Mouse (Mus musculus): ENCODE measurements around the gene Arpc1a. TPM values are rescaled to one million over a fixed set of nuclear protein-coding genes. Genes with fewer than 3 reads are reported as not detected.

Gene Arpc1a
- total RNA-seq, 2 experiments from 2014 or later: 226 to 230 TPM

- peak; percentile 96 to 98 for DNase-seq (ENCODE audit: low spot score in 2 of 2)
Observed at GRCm38 (mm10) chr5:145139571-145140519, 56.2 kb downstream of the Arpc1a start, which contains the start of the genes Pdap1 and Bud31. Gene Pdap1 (minus strand): TSS chr5:145140238. Gene Bud31 (plus strand): TSS chr5:145140362.

- DNase-seq (ENCODE audit: low spot score in 2 of 2): no peak
Observed at GRCm38 (mm10) chr5:145140611-145141010, 57.0 kb downstream of the Arpc1a start.

GRCm38 (mm10) chr5:145147748-145148147, 64.1 kb downstream of the Arpc1a start:
- DNase-seq (ENCODE audit: low spot score in 2 of 2): no peak

GRCm38 (mm10) chr5:145149294-145149693, 65.7 kb downstream of the Arpc1a start:
- DNase-seq (ENCODE audit: low spot score in 2 of 2): no peak

GRCm38 (mm10) chr5:145152690-145153089, 69.1 kb downstream of the Arpc1a start:
- DNase-seq (ENCODE audit: low spot score in 2 of 2): no peak

Other genes with a start within 250 kb of the Arpc1a start
- gene Smurf1, start 118.0 kb upstream of the Arpc1a start, total RNA-seq (2021): 10 to 100 TPM; 39.0 to 39.7 TPM
- gene Gm4871, start 51.1 kb upstream of the Arpc1a start, total RNA-seq (2021): not detected
- gene 1700018F24Rik, start 40.8 kb upstream of the Arpc1a start, total RNA-seq (2021): not detected
- gene Kpna7, start 200 bp downstream of the Arpc1a start, total RNA-seq (2021): not detected
- gene Arpc1b, start 30.4 kb downstream of the Arpc1a start, total RNA-seq (2021): 10 to 100 TPM; 41.3 to 48.7 TPM
- 100 to 1,000 TPM in 1 of 2 experiments, 10 to 100 TPM in 1; 99.5 to 114 TPM for gene Pdap1, start 56.4 kb downstream of the Arpc1a start, total RNA-seq (2021)
- 10 to 100 TPM; 78.1 to 85.5 TPM for gene Bud31, start 56.5 kb downstream of the Arpc1a start, total RNA-seq (2021)
- gene Ptcd1, start 83.3 kb downstream of the Arpc1a start, total RNA-seq (2021): 10 to 100 TPM; 14.1 to 15.2 TPM
- 10 to 100 TPM; 27.6 to 28.4 TPM for gene Cpsf4, start 83.4 kb downstream of the Arpc1a start, total RNA-seq (2021)
- 100 to 1,000 TPM; 292 to 295 TPM for gene Atp5j2, start 108.2 kb downstream of the Arpc1a start, total RNA-seq (2021)
- gene Zkscan14, start 118.0 kb downstream of the Arpc1a start, total RNA-seq (2021): 1 to 10 TPM; 9.0 to 9.8 TPM
- 10 to 100 TPM; 11.9 to 12.7 TPM for gene Zkscan5, start 120.7 kb downstream of the Arpc1a start, total RNA-seq (2021)
- gene Zfp655, start 147.9 kb downstream of the Arpc1a start, total RNA-seq (2021): 10 to 100 TPM; 25.0 to 25.2 TPM
- gene Zscan25, start 196.7 kb downstream of the Arpc1a start, total RNA-seq (2021): 10 to 100 TPM; 14.8 to 19.6 TPM

Data from layer of hippocampus, postnatal 14 days (tissue).